Mouse (Mus musculus) midbrain, embryonic 15.5 days (tissue): Measurements from ENCODE around the gene Zrsr1. TPM values are rescaled to one million over a fixed set of nuclear protein-coding genes. Genes with fewer than 3 reads are reported as not detected.

Experiments used
- ATAC-seq: fragments of 200-750 bp; cut with Nextera tagmentation; replicated peaks from 2 replicates; pipeline ENCODE4 v1.8.0; 2017; ENCODE audit warnings: moderate TSS enrichment
- H3K27ac ChIP-seq: fragments of 300-500 bp; sonication (generic); 2 replicates; pipeline ENCODE4 v1.5.1; 2015; ENCODE audit warnings: mild to moderate bottlenecking, inconsistent platforms
- H3K27me3 ChIP-seq: fragments of 300-500 bp; sonication (generic); replicated peaks from 2 replicates; pipeline ENCODE4 v1.6.1; 2015; ENCODE audit warnings: inconsistent platforms
- H3K36me3 ChIP-seq: fragments of 300-500 bp; sonication (generic); replicated peaks from 2 replicates; pipeline ENCODE4 v1.6.1; 2015; ENCODE audit warnings: inconsistent platforms
- H3K4me1 ChIP-seq: fragments of 300-500 bp; sonication (generic); 2 replicates; pipeline ENCODE4 v1.6.1; 2015; ENCODE audit warnings: inconsistent platforms
- H3K4me2 ChIP-seq: fragments of 300-500 bp; sonication (generic); 2 replicates; pipeline ENCODE4 v1.6.1; 2015; ENCODE audit warnings: inconsistent platforms, mild to moderate bottlenecking, moderate library complexity
- H3K4me3 ChIP-seq: fragments of 300-500 bp; sonication (generic); 2 replicates; pipeline ENCODE4 v1.5.1; 2015; ENCODE audit warnings: mild to moderate bottlenecking, inconsistent platforms
- H3K9ac ChIP-seq: fragments of 300-500 bp; sonication (generic); 2 replicates; pipeline ENCODE4 v1.6.1; 2015; ENCODE audit warnings: mild to moderate bottlenecking, inconsistent platforms
- H3K9me3 ChIP-seq: fragments of 300-500 bp; sonication (generic); 2 replicates; pipeline ENCODE4 v1.6.1; 2016; ENCODE audit warnings: inconsistent platforms
- WGBS: fragments of 180-500 bp; shearing (Covaris S2); methylation state at CpG from one replicate; pipeline ENCODE4 v1.1.7; 2015; ENCODE audit warnings: mixed read lengths; 5-methylcytosine and 5-hydroxymethylcytosine counted together
- polyA plus RNA-seq: library from polyadenylated mRNA; unstranded; fragments of >200 nt; fragmentation: Nextera tagmentation; extraction: Ambion mirVana; gene quantifications from 2 replicates; pipeline ENCODE4 v1.2.1, GENCODE M21; 2015

Zrsr1 gene
- polyA plus RNA-seq, 1 experiment from 2014 or later: 7.6 TPM

DNA sequence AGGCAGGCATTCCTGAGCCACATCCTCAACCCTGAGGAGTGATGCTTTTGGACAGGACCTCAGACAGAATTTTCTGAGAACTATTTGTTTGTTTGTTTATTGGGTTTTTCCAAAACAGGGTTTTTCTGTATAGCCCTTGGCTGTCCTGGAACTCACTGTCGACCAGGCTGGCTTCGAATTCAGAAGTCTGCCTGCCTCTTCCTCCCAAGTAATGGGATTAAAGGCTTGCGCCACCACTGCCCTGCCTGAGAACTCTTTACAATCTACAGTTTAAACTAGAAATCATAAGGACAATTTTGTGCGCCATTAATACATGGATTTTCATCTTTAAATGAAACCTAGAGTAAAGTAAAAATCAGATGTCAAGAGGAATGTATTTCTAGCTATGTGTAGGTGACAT, 23.7 kb downstream of the Zrsr1 start:
- no peak overlapping the region for H3K4me3 ChIP-seq
- H3K27ac ChIP-seq: no peak overlapping the region
- ATAC-seq: no peak
- no peak overlapping the region for H3K9ac ChIP-seq
- H3K27me3 ChIP-seq: no peaks in the 10 kb centered on the region
- no peak overlapping the region for H3K4me2 ChIP-seq
- H3K9me3 ChIP-seq: no peaks in the 10 kb centered on the region
- WGBS: 94% methylated on average over 4 of the region's 4 CpGs
- peaks cover 49% of the 10 kb centered on the region for H3K36me3 ChIP-seq
- H3K4me1 ChIP-seq: peaks cover 14% of the 10 kb centered on the region

DNA sequence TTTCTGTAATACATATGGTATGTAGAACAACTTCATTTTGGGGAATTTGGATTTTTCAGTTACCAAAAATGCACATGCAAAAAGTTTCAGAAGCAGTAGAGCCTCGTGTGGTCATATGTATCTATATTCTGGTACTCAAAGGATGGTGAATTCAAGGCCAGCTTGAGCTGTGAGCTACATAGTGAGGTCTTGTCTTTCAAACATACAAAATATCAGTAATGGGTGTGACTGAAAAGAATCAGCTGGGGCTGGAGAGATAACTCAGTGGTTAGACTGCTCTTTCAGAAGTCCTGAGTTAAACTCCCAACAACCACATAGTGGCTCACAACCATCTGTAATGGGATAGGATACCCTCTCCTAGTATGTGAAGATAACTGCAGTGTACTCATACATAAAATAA, 26.5 kb downstream of the Zrsr1 start:
- H3K9me3 ChIP-seq: no peaks in the 10 kb centered on the region
- H3K27me3 ChIP-seq: no peaks in the 10 kb centered on the region
- WGBS: 77% methylated on average over 1 of the region's 1 CpGs
- H3K27ac ChIP-seq: no peak overlapping the region
- H3K36me3 ChIP-seq: peaks cover 69% of the 10 kb centered on the region
- H3K4me1 ChIP-seq: no peaks in the 10 kb centered on the region
- no peak for ATAC-seq
- no peak overlapping the region for H3K4me3 ChIP-seq
- no peak overlapping the region for H3K9ac ChIP-seq
- H3K4me2 ChIP-seq: no peak overlapping the region

DNA sequence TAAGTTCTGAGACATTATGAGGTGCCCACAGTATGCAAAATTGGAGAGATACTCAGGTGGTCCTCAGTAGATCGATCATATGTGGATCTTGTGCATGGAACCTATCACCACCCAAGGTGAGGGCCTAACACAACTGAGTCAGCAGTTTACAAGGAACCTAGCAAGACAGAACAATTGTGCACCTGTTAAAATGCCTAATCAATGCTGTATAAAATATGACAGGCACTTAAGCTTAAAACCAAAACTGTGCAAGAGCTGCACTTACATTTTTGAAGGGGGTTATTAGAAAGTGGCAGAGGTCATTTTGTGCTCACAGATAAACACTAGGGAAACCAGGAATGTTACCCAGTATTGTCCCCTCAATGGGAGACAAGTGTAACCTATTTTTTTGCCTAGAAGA, 33.5 kb downstream of the Zrsr1 start:
- no peak overlapping the region for H3K27ac ChIP-seq
- WGBS: 94% methylated on average over 1 of the region's 1 CpGs
- ATAC-seq: no peak
- H3K9me3 ChIP-seq: no peaks in the 10 kb centered on the region
- peaks cover 7% of the 10 kb centered on the region for H3K4me1 ChIP-seq
- H3K9ac ChIP-seq: no peak overlapping the region
- peaks cover 38% of the 10 kb centered on the region for H3K36me3 ChIP-seq
- H3K4me3 ChIP-seq: no peak overlapping the region
- H3K27me3 ChIP-seq: no peaks in the 10 kb centered on the region
- H3K4me2 ChIP-seq: no peak overlapping the region

DNA sequence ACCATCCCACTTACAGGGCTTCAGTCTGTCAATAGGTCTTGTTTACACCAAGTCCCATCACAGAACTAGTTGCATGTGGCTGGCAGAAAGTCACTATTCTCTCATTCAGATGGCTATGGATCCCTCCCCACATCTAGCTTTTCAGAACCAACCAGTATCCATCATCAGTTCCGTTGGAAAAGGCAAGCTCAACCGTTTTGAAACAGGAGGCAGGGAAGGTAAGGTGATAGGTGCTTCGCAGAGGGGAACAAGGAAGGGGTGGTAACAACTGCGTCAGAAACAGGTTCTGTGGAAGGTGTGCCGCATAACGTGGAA, 35.3 kb downstream of the Zrsr1 start:
- ATAC-seq: peak; percentile 61
- 7% methylated on average over 6 of the region's 6 CpGs for WGBS
- Histone ChIP-seq H3K9ac (peak overlapping the region; percentile 50), H3K4me2 (peak overlapping the region; percentile 61), H3K4me3 (peak overlapping the region; percentile 51), H3K27ac (peak overlapping the region; percentile 95), H3K27me3 (no peaks in the 10 kb centered on the region), H3K4me1 (peaks cover 7% of the 10 kb centered on the region), H3K9me3 (no peaks in the 10 kb centered on the region), H3K36me3 (peaks cover 22% of the 10 kb centered on the region)

DNA sequence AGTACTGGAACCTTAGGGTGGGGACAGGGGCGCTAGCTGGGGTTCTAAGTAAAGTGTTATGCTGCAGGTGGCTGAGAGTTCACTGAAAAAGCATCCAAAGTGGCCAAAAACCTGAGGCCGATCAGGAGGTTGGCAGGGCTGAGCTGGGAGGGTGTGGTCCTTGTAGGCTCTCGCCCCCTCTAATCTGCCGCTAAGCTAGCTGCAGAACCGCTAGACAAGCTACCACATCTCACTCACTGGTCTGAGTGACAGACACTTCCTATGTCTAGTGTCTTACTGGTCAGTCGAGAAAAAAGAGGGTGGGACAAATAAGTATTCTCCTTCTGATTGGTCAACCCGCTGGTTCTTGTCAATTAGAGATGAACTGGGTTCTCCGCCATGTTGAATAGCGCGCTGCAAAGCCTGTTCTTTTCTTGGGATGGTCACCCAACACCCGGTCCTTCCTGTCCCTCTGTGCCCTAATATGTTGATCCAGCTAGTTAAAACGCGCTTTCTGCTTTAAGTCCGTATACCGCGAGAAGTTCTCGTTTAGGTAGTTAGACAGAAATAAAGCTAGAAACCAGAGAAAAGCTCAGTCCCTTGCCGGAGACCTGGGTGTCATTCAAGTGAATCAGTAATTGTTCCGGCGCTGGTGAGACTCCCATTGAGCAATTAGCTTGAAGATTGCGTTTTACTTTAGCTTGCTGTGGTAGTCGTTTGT, 35.8 kb downstream of the Zrsr1 start, which contains the start of gene Fam161a:
Gene Fam161a, plus strand, starts transcription at position 51 of the 700 bp plus-strand sequence.
- no peaks in the 10 kb centered on the region for H3K9me3 ChIP-seq
- peaks cover 7% of the 10 kb centered on the region for H3K4me1 ChIP-seq
- peak within 1 kb of the TSS; percentile 51 for H3K4me3 ChIP-seq
- peak within 1 kb of the TSS; percentile 64 for H3K9ac ChIP-seq
- H3K27me3 ChIP-seq: no peaks in the 10 kb centered on the region
- H3K4me2 ChIP-seq: peak within 1 kb of the TSS; percentile 61
- peak within 1 kb of the TSS; percentile 95 for H3K27ac ChIP-seq
- WGBS: 2% methylated on average over 22 of the region's 22 CpGs
- H3K36me3 ChIP-seq: peaks cover 17% of the 10 kb centered on the region
- peak; percentile 97 for ATAC-seq

DNA sequence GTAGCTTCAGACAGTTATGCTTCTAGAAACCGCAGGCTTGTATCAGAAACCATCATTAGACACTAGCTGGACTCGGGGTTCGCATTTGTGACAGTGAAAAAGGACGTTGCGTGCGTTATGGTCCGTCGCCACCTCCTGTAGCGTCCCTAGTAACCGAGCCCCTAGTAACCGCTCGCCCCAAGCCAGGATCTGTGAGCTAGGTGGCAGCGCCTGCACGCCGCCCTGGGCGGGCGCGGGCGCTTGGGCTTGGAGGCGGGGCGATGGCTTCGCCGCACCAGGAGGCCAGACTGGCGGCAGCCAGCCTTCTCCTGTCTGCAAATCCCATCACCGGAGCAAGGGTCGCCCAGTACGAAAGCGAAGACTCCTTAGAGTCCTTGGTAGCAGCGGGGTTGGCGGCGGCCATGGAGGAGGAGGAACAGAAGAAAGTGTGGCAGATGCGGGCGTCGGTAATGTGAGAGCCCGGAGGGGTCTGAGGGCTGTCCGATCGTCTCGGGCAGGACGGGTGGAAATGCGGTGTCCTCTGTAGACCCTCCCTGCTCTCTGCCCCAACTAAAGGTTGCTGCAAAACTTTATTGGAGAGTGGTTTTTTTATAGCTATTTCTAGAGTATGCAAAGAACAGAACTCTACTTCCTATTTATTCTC, 36.5 kb downstream of the Zrsr1 start:
- Histone ChIP-seq H3K9me3 (no peaks in the 10 kb centered on the region), H3K4me3 (peak overlapping the region; percentile 51), H3K27ac (peak overlapping the region; percentile 95), H3K4me2 (peak overlapping the region; percentile 61), H3K9ac (peak overlapping the region; percentile 64), H3K27me3 (no peaks in the 10 kb centered on the region), H3K36me3 (peaks cover 16% of the 10 kb centered on the region), H3K4me1 (peaks cover 7% of the 10 kb centered on the region)
- under 1% methylated on average over 40 of the region's 40 CpGs for WGBS
- ATAC-seq: peak; percentile 97

DNA sequence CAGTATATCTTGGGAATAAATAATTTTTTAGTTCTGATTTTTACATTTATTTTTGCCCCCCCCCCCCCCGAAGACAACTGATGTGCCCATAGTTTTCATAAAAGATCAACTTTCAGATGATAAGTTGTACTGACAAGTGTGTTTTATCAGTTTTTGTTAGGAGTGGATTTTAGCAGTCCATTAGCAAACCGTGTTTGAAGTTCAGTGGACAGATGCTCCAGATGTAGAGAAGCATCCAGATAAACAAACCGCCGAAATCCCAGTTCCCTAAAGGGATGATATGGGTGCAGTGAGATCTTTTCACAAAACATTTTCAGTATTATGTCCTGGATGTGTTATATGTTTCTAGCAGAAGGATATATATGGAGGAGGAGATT, 37.0 kb downstream of the Zrsr1 start:
- WGBS: 36% methylated on average over 4 of the region's 4 CpGs
- Histone ChIP-seq H3K27me3 (no peaks in the 10 kb centered on the region), H3K9ac (peak overlapping the region; percentile 64; the same call in 1 of the 2 replicates), H3K4me1 (peaks cover 7% of the 10 kb centered on the region), H3K4me3 (peak overlapping the region; percentile 51), H3K27ac (peak overlapping the region; percentile 95), H3K4me2 (peak overlapping the region; percentile 61), H3K9me3 (no peaks in the 10 kb centered on the region), H3K36me3 (peaks cover 10% of the 10 kb centered on the region)
- ATAC-seq: no peak

DNA sequence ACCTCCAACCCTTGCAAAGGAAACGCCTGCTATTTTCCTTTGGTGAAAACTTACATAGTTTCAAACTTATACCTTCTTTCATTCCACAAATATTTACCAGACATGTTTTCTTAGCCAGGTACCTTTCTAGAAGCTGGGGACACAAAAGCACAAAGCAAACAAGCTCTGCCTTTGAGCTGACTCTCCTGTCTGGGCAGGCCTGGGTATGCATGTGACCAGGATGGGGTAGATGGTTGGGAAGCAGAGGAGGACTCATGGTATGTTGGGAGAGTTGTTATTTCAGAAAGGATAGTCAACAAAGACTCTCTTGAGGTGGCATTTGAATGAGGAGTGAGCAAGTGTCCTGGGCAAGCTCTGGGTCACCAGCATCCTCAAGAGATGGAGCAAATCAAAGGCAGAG, 41.3 kb downstream of the Zrsr1 start:
- Histone ChIP-seq H3K4me1 (no peaks in the 10 kb centered on the region; the same call in none of the 2 replicates), H3K4me2 (no peak overlapping the region), H3K9ac (no peak overlapping the region), H3K36me3 (no peaks in the 10 kb centered on the region), H3K27ac (no peak overlapping the region), H3K4me3 (no peak overlapping the region), H3K9me3 (no peaks in the 10 kb centered on the region), H3K27me3 (no peaks in the 10 kb centered on the region)
- 87% methylated on average over 1 of the region's 1 CpGs for WGBS
- ATAC-seq: no peak

DNA sequence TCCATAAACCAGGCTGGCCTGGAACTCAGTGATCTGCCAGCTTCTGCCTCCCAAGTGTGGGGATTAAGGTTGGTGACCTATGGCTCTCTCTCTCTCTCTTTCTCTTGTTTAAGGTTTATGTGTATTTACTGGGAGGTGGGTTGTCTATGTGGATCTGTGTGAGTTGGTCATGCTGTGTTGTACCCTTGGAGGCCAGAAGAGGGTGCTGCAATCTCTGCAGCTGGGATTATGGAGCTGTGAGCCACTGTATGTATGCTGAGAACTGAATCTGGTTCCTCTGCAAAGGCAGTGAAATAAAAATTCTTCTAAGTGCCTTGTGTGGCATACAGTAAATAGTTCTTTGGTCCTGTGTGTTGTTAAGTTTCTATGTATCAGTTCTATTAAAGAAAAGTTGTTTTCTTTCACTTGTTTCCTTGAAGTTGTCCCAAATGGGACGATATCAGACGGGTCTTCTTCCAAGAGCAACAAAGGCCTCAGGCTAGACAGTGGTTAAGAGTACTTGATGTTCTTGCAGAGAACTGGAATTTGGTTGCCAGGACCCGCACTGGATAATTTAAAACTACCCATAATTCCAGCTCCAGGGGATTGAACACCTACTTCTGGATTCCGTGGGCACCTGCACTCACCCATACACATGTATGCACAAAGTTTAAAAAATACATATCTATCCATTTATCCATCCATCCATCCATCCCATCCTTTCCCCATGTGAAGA, 41.9 kb downstream of the Zrsr1 start:
- no peaks in the 10 kb centered on the region; the same call in none of the 2 replicates for H3K4me1 ChIP-seq
- ATAC-seq: no peak
- WGBS: 90% methylated on average over 4 of the region's 4 CpGs
- H3K27ac ChIP-seq: no peak overlapping the region
- H3K36me3 ChIP-seq: no peaks in the 10 kb centered on the region
- no peak overlapping the region for H3K4me3 ChIP-seq
- no peak overlapping the region for H3K4me2 ChIP-seq
- H3K27me3 ChIP-seq: no peaks in the 10 kb centered on the region
- no peak overlapping the region for H3K9ac ChIP-seq
- H3K9me3 ChIP-seq: no peaks in the 10 kb centered on the region

DNA sequence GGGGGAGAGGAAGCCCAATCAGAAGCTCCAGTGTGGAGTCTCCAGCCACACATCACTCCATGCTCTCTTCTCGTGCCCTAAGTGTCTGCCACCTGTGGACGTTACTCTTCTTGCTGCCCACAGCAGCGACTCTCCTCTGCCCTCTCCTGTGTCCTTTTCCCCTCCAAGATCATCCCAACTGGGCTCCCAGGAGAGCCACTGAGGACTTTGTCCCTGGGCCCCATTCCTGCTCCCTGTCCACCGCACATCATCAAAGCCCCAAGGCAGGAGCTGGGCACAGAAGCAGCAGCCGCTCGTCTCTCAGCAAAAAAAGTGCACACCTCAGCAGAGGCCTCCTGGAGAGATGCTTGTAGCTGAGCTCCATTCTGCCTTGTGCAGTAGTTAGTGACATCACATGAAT, 43.2 kb downstream of the Zrsr1 start:
- no peak overlapping the region for H3K27ac ChIP-seq
- 75% methylated on average over 6 of the region's 6 CpGs for WGBS
- no peaks in the 10 kb centered on the region for H3K27me3 ChIP-seq
- ATAC-seq: no peak
- H3K4me1 ChIP-seq: no peaks in the 10 kb centered on the region
- no peaks in the 10 kb centered on the region for H3K36me3 ChIP-seq
- H3K4me2 ChIP-seq: no peak overlapping the region
- H3K4me3 ChIP-seq: no peak overlapping the region
- no peaks in the 10 kb centered on the region for H3K9me3 ChIP-seq
- no peak overlapping the region for H3K9ac ChIP-seq

DNA sequence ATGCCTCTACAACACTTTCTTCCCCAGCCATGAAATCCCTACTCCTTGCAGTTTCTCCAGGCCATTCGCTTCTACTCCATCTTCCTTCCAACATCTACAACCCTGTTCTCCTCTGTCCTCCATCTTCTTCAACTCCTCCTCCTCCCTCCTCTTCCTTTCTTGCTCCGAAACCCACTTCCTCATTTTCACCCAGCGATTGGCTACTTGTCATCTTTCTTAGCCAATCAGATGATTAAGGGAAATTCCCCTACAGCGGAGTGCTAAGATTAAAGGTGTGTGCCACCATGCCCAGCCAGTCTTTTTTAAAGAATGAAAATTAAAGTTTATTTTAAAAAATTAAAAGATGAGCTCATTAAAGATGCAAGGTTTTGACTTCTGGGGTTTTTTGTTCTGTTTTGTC, 46.1 kb downstream of the Zrsr1 start:
- WGBS: 94% methylated on average over 4 of the region's 4 CpGs

DNA sequence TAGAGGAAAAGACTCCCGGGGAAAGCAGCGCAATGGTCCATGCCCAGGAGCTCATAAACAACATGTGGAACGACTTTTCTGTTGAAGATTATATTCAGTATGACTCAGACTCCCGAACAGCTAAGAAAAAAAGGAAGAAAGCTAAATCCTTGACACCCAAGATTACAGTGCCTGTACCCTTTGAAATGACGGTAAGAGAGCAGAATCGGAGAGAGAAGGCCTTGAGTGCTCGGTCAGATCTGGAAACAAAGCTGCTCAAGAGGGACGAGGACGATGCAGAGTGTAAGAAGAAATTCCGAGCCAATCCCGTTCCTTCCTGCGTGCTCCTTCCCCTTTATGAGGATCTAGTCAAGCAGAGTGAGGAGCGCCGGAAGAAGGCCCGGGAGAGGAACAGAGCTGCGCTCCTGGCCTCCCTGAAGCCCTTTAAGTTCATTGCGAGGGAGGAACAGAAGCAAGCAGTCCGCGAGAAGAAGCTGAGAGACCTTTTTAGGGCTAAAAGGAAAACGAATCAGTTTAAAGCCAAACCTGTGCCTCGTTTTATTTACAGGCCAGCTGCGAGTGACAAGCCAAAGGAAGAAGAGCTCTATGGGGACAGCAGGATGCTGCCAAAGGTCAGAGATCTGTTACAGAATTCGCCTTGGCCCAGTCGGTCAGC, 48.4 kb downstream of the Zrsr1 start:
- no peak overlapping the region for H3K4me2 ChIP-seq
- 68% methylated on average over 24 of the region's 24 CpGs for WGBS
- ATAC-seq: no peak
- no peaks in the 10 kb centered on the region for H3K36me3 ChIP-seq
- no peaks in the 10 kb centered on the region for H3K4me1 ChIP-seq
- H3K27ac ChIP-seq: no peak overlapping the region
- no peak overlapping the region for H3K9ac ChIP-seq
- H3K4me3 ChIP-seq: no peak overlapping the region
- H3K9me3 ChIP-seq: no peaks in the 10 kb centered on the region
- no peaks in the 10 kb centered on the region for H3K27me3 ChIP-seq

More for the DNA sequence above, 46.1 kb downstream of the Zrsr1 start:
- no peak overlapping the region for H3K4me2 ChIP-seq
- no peak overlapping the region for H3K27ac ChIP-seq
- H3K4me1 ChIP-seq: no peaks in the 10 kb centered on the region
- H3K4me3 ChIP-seq: no peak overlapping the region
- H3K27me3 ChIP-seq: no peaks in the 10 kb centered on the region
- H3K9me3 ChIP-seq: no peaks in the 10 kb centered on the region
- H3K36me3 ChIP-seq: no peaks in the 10 kb centered on the region
- no peak for ATAC-seq
- no peak overlapping the region for H3K9ac ChIP-seq
